Mouse (Mus musculus) T-helper 17 cell (primary cell): Measurements from ENCODE around the gene Hist1h4h.

Experiments
- in situ Hi-C, 2 experiments: fragments of 300-600 bp; cut with MboI, MseI; formaldehyde crosslinking; loops; 1 replicate in 1 of 2; 2 replicates in 1 of 2; pipeline ENCODE4 v1.15.1; 2025; ENCODE audit warnings: high pct_unique_total_duplicates in 2 of 2

Hist1h4h gene

DNA sequence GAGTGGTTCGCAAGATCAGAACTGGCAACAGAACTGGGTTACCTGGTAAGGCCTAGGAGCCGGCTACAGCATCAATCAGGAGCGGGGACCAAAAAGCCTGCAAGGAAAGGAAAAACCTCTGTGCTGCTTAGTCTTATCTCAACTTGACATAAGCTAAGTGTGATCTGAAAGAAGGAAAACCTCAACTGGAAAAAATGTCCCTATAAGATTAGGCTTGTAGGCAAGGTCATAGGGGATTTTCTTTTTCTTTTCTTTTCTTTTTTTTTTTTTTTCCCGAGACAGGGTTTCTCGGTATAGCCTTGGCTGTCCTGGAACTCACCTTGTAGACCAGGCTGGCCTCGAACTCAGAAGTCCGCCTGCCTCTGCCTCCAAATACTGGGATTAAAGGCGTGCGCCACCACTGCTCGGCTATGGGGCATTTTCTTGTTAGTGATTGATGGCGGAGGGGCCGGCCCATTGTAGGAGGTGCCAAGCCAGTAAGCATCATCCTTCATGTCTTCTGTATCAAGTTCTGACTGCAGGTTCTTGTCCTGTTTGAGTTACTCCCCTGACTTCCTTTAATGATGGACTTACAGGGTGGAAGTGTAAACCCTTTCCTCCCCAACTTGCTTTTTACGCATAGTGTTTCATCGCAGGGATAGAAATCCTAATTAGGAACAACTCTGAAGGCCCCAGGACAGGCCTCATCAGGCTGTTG, 23.9 kb upstream of the Hist1h4h start:
- in situ Hi-C loops: loop anchor here (5.0 to 10.0 kb wide), 2 partner anchors 52 to 200 kb away; no protein-coding TSS in a partner anchor

- in situ Hi-C loops: loop anchor here in 1 of 2 experiments (5.0 kb wide), 1 partner anchor 1263 kb away; no protein-coding TSS in a partner anchor
Measured at GRCm38 (mm10) chr13:23510127-23510526, 20.7 kb upstream of the Hist1h4h start.

DNA sequence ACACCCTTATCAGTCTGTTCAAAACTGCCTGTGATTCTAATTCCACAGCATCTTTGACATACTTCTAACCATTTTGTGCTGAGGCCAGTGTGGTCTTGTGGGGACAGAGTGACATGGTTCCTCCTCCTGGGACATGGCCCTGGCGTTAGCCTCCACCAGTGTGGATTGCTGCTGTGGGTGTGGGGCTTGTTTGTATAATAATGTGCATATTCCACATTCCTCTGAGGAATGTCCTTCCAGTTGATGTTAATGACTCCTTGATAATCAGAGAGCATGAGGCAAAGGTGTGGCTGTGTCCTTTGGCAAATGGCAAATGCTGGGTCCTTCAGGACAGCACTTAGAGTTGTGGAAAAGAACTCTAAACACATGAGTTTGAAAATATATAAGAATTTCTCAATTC, 17.3 kb upstream of the Hist1h4h start:
- in situ Hi-C loops: loop anchor here in 1 of 2 experiments (5.0 kb wide), 1 partner anchor 1266 kb away; no protein-coding TSS in a partner anchor

DNA sequence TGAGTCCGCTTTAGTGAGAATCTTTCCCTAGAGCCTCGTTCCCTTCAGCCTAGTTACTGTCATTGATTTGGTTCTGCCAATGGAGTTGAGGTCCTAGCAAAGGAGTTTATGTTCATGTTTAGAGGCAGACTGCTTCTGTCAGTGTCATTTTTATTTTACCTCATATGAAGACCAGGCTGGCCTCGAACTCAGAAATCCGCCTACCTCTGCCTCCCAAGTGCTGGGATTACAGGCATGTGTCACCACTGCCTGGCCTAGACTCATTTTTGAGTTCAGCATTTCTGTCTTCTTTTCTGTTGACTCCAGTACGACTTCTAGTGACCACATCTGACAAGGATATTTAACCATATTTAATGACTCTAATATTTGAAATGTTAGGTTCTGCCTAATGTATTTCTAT, 15.6 kb upstream of the Hist1h4h start:
- in situ Hi-C loops: loop anchor here (5.0 kb wide), 3 partner anchors 1483 to 1593 kb away; no protein-coding TSS in a partner anchor

- in situ Hi-C loops: loop anchor here (5.0 kb wide), 3 partner anchors 1484 to 1594 kb away; no protein-coding TSS in a partner anchor
Measured at GRCm38 (mm10) chr13:23515826-23516620, 14.8 kb upstream of the Hist1h4h start.

- in situ Hi-C loops: loop anchor here (5.0 kb wide), 3 partner anchors 1485 to 1595 kb away; no protein-coding TSS in a partner anchor
Measured at GRCm38 (mm10) chr13:23516822-23517602, 13.8 kb upstream of the Hist1h4h start.

DNA sequence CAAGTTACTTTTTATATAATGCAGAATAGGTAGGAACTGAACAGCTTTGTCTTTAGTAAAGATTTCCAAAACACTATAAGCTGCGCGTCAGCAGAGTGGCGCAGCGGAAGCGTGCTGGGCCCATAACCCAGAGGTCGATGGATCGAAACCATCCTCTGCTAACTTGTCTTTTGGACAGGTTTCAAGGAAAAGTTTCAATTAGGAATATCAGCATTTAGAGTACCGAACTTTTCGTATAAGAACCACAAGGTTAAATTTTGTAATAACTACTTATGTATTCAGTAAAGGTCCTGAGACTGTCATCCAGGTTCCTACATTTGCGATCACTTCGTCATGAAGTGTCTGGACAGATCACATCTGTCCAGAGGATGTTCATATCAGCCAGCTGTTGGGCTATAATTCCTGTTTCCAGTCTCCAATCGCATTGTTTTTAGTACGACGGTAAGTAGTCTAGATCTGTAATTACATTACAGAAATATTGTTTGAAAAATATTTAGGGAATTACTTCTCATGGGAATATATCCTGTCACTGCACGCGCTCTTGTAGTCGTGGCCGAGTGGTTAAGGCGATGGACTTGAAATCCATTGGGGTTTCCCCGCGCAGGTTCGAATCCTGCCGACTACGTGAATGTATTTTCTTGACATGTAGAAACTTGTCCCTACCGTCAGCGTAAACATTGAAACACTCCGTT, 13.1 kb upstream of the Hist1h4h start:
- in situ Hi-C loops: loop anchor here (5.0 kb wide), 3 partner anchors 1485 to 1595 kb away; no protein-coding TSS in a partner anchor

- in situ Hi-C loops: loop anchor here (5.0 kb wide), 3 partner anchors 1486 to 1596 kb away; no protein-coding TSS in a partner anchor
Measured at GRCm38 (mm10) chr13:23518295-23518603, 12.6 kb upstream of the Hist1h4h start.

GRCm38 (mm10) chr13:23518885-23519284, 12.0 kb upstream of the Hist1h4h start:
- in situ Hi-C loops: loop anchor here (5.0 kb wide), 3 partner anchors 1487 to 1597 kb away; no protein-coding TSS in a partner anchor

GRCm38 (mm10) chr13:23519416-23519815, 11.4 kb upstream of the Hist1h4h start:
- in situ Hi-C loops: loop anchor here (5.0 kb wide), 3 partner anchors 1487 to 1597 kb away; no protein-coding TSS in a partner anchor

GRCm38 (mm10) chr13:23521703-23522102, 9.1 kb upstream of the Hist1h4h start:
- in situ Hi-C loops: loop anchor here (5.0 kb wide), 2 partner anchors 74 to 84 kb away; no protein-coding TSS in a partner anchor

GRCm38 (mm10) chr13:23523976-23524375, 6.9 kb upstream of the Hist1h4h start:
- in situ Hi-C loops: loop anchor here (5.0 kb wide), 2 partner anchors 77 to 87 kb away; no protein-coding TSS in a partner anchor

- in situ Hi-C loops: loop anchor here (5.0 kb wide), 2 partner anchors 77 to 87 kb away; no protein-coding TSS in a partner anchor
Measured at GRCm38 (mm10) chr13:23524654-23525053, 6.2 kb upstream of the Hist1h4h start.

- in situ Hi-C loops: no loop called here
Measured at GRCm38 (mm10) chr13:23525901-23526300, 4.9 kb upstream of the Hist1h4h start.

- in situ Hi-C loops: no loop called here
Measured at GRCm38 (mm10) chr13:23526312-23526711, 4.5 kb upstream of the Hist1h4h start.

DNA sequence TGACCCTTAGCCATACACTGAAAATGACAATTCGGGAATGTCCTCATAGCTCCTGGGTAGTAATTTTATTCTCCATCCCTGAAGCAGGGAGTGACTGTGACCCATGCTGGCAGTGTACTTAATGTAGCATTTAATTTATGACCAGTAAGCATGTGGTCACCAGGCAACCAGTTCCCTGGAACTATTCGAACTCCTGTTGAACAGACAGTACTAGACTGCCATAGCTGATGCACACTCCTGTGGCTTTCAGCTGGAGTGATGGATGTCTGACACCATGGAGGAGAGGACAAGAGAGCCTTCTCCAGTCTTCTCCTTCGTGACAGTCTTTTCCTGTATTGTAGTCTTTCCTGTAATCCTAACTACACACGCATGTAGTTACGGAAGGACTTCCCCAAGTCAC, 1.8 kb upstream of the Hist1h4h start:
- in situ Hi-C loops: no loop called here

DNA sequence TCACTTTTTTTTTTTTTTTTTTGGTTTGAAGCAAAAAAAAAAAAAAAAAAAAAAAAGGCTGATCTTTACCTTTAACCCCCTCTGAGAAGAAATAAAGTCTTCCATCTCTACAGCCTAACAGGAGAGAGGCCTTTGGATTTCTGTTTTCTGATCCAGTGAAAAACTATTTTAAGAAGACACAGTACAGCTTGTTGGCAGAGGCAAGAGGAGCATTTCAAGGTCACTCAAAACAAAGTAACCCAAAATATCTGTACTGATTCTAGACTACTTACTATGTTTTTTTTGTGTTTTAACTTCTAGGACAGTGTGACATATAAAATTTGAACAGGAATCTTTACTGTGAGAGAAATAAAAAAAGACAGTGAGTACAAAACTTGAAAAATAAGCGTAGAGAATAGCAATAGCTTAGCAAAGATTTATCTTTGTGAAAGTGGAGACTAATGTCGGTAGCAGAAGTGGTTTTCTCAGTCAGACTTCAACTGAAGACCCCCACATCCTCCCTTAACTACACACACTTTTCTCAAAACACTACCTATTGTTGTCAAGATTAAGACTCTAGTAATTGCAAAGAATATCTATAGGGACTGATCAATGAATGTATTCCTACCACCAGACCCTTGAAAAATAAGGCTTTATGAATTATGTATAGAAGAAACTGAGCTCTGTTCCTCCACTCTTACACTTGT, 1.2 kb upstream of the Hist1h4h start:
- in situ Hi-C loops: loop anchor here in 1 of 2 experiments (5.0 to 10.0 kb wide), 3 partner anchors 53 to 1815 kb away; partner anchors contain the start of genes Hist1h2ai, Hist1h2an, Hist1h2bl and Hist1h2bp

DNA sequence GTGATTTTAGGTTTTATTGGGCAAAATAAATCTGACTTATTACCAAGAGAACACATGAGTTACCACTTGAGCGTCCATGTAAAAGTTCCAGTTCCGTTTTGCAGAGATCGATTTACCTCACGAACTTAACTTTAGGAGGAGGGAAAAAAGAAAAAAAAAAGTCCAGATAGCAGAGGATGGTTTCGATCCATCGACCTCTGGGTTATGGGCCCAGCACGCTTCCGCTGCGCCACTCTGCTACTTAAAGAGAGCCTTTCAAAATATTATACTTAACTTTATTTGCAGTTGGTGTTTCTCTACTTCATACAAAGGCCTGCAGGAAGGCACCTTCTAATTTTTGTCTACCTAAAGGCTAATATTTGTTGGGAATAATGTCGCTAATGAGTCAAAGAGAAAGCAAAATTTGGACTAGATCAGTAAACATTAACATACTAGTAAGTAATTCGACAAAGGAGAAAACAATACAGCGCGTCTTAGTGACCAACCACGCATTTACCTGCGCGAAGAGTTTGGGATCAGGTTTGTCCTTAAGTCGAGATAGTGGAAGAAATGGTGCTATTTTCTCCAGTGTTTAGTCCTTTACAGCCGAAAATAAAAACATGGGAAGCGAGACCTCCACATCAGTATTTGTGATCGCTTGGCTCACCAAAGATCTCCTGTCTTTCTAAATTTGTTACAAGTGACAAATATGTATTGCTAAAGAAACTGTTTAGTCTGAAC, 509 bp upstream of the Hist1h4h start:
- in situ Hi-C loops: loop anchor here in 1 of 2 experiments (5.0 to 10.0 kb wide), 3 partner anchors 52 to 1816 kb away; partner anchors contain the start of genes Hist1h2ai, Hist1h2an, Hist1h2bl and Hist1h2bp
